Mouse (Mus musculus) yolk sac, embryonic 10.5 days (tissue): Measurements from ENCODE around the gene Epb41l2.

ENCODE experiments used
- DNase-seq: peaks from one replicate; pipeline ENCODE4 v3.0.0-alpha.2; 2017; ENCODE audit warnings: low spot score

Gene Epb41l2

DNA sequence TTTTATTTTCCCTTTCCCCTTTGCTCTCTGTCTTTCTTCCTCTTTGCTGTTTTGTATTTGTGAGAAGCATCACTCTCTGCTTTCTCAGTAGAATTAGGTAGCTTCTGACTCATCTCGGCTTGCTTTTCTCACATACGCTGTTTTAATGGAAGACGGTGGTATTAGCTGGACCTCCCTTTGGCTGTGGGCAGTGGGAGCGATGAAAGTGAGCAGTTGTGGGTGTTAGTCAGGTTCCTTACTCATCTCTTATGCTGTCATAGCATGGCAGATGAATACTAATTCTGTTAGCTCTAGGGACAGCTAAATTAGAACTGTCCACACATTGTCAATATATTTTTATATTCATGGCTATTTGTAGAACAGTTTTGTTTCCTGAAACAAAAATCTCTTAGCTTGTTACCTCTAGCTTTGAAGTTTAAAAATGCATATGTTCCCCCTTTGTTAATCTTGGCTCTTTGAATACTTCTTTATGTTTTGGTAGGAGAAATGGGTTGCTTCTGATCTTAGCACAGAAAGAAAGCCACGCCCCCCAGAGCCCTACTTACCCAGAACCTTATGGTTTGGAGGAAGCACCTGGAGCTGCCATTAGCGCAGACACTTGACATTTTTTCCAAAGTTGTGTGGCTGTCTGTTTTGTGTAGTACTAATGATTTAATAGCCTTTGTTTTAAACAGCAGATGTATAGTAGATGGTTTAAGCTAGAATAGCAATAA, 78.1 kb downstream of the Epb41l2 start:
- DNase-seq, result no peak

GRCm38 (mm10) chr10:25438299-25438680, 78.7 kb downstream of the Epb41l2 start:
- DNase-seq, result no peak

DNA sequence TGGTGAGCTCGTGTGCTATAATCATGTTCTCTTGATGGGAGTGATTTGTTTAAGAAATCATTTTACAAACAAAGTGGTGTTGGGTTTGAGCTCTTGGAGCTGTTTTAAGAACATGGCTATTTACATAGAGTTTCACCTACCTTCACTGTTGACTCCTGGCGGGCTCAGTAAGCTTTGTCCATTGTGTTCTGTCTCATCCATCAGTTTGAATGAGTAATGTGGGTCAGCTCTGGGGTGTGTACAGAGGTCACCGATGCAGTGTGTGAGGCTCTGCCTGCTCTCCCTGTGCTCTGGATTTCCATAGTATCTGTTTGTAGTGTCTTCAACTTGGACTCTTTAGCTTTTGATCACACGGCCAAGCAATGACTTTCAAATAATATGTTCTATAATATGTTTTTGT, 79.6 kb downstream of the Epb41l2 start:
- DNase-seq, result no peak

DNA sequence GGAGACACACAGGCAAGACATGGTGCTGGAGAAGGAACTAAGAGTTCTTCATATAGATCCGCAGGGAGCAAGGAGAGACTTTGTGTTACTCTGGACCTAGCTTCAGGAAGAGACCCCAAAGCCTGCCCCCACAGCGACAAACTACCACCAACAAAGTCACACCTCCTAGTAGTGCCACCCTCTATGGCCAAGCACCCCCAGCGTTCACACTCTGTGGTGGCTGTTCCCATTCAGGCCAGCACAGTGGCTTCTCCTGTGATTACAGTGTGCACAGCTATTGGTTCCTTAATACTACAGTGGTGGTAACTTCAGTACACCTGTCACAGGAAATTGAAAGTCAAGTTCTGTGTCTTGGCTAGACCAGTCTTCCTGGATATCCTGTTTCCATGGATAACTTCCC, 80.3 kb downstream of the Epb41l2 start:
- no peak for DNase-seq

DNA sequence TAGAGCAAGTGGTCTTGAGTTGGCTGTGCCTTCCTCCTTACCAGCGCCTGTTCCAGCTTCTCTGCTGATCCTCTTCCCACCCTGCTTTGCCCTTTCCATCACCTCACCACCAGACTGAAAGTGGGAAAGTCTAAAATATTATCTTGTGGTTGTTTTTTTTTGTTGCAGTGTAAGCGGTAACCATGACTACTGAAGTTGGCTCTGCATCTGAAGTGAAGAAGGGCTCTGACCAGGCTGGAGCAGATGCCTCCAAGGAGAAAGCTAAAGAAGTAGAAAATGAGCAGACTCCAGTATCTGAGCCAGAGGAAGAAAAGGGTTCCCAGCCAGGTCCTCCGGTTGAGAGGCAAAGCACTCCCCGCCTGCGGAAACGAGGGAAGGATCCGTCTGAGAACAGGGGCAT, 81.8 kb downstream of the Epb41l2 start:
- no peak for DNase-seq

DNA sequence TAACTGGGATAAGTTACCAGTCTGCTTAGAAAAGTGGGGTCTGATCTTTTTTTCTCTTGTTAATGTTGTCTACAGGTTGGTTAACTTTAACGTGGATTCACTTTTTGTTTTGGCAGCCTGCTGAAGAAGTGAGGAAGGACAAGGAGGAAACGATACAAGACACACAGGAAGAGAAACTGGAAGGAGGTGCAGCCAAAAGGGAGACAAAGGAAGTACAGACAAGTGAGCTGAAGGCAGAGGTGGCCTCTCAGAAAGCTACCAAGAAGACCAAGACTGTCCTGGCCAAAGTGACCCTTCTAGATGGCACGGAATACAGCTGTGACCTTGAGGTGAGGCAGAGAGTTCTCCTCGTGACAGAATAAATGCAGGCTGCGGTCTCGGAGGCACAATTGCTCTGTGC, 84.0 kb downstream of the Epb41l2 start:
- no peak for DNase-seq

DNA sequence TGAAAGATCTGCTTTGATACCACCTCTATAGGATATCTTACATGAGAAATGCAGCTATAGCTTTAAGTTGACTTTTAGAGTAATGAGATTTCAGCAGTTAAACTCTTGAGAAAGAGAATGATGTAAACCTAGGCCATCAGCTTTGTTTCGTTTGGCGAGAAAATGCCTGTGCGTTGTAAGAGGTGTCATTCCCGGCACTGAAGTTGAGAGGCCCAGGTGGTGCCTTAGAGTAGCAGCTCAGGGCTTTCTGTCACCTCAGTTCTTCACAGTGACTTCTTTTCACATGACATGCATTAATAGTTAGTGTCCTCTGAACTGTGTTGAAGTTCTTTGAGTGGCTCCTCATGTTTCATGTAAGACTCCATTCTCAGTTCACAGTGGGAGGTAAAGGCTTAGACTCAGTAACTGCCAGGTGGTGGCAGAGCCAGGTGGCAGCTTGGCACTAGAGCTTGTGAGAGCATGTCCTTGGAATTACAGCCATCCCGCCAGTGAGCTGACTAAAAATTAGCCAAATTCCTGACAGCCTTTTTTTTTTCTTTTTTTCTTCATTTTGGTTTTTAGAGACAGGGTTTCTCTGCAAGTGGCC, 84.7 kb downstream of the Epb41l2 start:
- DNase-seq, result no peak

GRCm38 (mm10) chr10:25446953-25447525, 87.4 kb downstream of the Epb41l2 start:
- no peak for DNase-seq

DNA sequence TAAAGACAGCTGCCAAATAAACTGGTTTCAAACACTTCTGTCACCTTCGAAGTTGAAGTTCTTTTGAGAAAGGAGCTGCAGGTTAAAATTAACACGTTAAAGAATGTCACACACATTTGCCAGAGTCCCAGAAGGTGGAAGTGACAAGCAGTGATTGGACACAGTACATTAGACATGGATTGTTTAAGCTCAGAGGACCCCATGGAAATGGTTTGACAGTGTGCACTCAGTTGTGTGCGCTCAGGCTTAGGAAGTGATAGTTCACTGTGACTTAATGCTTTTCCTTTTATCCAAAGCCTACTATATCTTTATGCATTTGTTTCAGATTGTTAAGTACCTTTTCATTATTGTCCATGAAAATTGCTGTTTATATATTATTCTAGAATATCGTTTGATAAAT, 89.1 kb downstream of the Epb41l2 start:
- no peak for DNase-seq

- peak; percentile 44 for DNase-seq
Measured at GRCm38 (mm10) chr10:25449312-25450020, 89.9 kb downstream of the Epb41l2 start.

DNA sequence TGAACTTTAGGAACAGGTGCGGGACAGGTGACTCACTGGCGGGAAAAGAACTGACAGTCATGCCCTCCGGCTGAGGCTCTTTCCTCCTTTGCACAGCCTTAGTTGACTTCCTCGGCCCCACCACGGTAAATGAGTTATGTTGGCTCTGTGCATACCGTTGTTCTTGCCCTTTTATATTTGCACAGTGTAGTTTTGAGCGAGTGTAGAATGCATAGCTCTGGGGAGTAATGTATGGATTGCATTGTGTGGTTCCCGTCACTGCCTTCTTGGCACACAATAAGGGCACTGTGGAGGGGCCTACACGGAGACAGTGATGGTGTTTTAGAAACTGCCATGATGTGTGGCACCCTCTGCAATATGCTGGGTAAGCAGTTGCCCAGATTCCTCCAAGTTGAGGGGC, 93.6 kb downstream of the Epb41l2 start:
- DNase-seq, result no peak

GRCm38 (mm10) chr10:25453772-25454171, 94.2 kb downstream of the Epb41l2 start:
- no peak for DNase-seq

DNA sequence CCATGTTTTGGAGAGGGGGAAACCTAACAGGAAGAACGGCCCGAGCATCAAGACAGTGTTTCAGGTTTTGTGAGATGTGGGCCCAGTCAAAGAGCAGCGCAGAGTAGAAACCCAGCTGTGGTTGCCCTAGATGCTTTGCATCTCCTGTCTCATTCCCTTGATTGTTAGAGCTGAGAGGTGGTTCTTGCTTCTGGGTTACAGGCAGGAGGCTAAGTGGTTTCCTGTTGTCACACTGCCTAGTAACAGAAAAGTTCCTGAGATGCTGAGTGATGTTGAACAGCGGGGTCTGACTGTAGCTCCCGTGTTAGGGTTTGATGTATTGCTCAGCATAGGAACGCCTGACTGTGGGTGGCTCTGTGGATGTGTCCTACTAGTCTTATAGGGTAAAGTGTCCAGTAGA, 97.5 kb downstream of the Epb41l2 start:
- DNase-seq, result no peak

DNA sequence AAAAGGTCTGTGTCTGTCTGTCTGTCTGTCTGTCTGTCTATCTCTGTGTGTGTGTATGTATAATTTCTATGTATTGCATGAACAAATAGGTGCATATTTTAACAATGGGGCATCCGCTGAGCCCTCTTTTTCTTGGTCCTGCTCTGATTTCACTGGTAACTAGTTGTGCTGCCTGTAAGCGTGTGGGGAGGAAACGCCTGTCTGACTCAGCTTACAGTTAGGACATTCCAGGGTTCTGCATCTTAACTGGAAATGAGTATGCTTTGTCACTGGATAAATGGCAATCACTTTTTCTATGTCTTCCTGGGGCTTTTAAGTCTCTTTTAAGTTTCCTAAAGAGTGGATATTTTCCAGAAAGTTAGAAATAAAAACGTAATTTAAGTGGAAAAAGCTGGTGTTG, 98.4 kb downstream of the Epb41l2 start:
- DNase-seq, result no peak

DNA sequence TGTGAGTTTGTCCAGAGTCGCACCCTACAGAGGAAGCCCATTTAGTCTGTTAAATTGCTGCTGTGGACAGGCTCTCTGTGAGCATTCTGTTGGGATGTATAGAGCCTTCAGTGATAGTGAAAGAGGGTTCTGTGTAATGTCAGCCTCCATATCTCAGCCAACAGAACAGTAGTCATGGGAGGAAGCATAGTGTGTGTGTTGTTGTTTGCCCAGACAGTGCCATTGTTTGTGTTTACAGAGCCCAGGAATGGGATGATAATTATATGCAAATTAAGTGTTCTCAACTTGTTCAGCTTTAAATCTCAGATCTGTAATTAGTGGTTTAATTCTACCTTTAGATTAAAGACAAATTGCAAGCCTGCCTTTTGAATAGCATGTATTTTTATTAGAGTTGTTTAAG, 102.2 kb downstream of the Epb41l2 start:
- DNase-seq, result no peak

GRCm38 (mm10) chr10:25462669-25463068, 103.1 kb downstream of the Epb41l2 start:
- DNase-seq, result no peak

DNA sequence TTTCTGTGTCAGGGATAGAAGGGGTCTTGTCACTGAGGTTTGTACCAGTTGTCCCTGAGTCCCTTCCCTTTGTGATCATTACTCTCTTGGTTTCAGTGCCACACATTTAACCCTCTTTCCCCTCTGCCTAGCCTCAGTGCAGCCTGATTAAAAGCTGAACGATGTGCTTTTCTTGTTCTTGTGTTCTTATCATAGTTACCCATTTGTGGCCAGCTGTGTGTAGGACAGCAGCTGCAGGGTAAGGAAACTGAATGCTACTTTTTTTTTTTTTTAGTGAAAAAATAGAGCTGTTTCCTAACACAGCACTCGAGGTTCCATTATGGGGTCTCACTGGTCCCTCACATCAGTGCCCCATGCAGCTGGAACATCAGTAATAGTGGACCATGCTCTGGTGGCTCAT, 106.9 kb downstream of the Epb41l2 start:
- no peak for DNase-seq

DNA sequence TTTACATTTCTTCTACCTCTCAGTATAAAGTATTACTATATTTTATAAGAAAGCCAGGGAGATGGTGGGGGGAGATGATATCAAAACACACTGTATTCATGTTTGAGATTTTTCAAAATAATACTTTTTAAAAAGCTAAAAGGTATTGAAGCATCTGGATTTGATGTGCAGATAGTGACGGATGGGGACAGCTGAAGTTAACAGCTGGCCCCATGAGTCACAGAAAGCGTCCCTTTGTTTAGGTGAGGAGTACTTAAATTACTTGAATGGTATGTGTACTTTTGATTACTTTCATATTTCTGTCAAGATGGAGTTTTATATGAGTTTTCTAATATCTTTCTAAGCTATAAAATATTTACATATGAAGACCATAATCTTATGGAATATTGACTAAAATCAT, 112.3 kb downstream of the Epb41l2 start:
- DNase-seq, result no peak

DNA sequence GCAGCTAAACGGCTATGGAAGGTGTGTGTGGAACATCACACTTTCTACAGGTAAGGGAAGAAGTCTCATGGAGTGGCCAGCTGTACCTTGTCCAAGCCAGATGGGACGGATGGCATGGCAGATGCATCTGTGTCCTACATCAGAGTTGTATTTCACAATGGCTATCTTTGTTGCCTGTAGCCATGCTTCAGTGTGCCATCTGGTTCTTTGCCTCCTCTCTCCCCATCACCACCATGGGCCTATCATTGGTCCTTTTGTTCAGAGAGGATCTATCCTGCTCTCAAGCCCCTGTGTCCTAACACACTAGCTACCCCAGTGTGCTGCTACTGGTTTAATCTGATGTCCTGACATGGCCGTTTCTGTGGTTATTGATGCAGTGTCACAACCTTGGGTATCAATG, 120.1 kb downstream of the Epb41l2 start:
- DNase-seq, result no peak

GRCm38 (mm10) chr10:25482791-25483190, 123.2 kb downstream of the Epb41l2 start:
- DNase-seq, result no peak

GRCm38 (mm10) chr10:25488456-25488855, 128.9 kb downstream of the Epb41l2 start:
- peak; percentile 40 for DNase-seq

DNA sequence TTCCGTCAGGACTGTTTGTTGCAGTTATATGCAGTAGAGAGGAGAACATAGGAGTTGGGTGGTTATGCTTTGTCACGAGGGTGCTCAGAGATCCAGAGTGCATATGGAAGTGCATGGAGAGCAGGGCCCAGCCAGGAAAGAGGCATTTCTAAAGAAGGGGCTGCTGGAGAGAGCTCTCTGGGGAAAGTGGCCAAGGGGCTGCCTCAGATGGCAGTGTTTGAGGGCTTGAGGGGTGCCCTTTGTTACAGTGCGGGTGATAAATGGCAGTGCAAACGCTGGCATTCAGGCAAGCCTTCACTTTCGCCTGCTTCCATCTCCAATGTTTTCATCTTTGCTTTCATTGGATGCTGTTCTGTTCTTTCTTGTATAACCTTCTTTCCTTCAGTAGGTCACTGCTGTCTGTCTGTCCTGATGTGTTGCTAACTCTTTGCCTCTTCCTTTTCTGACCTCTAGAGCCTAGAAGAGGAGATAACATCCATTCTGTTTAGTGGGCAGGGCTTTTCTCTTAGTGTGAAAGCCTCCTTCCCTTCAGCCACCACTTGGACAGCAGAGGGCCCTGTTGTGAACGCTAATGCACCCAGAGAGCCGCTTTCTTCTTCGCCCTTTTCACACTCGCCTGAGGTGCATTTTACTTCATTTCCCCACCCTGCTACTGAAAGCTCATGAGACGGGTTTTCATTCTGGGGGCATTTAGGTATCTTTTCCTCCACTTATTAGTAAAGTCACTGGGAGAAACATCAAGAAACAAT, 139.9 kb downstream of the Epb41l2 start:
- no peak for DNase-seq
